Mouse (Mus musculus): ENCODE measurements around the gene Itga2. TPM values are rescaled to one million over a fixed set of nuclear protein-coding genes. Genes with fewer than 3 reads are reported as not detected.

Itga2 gene
- 1.9 TPM for polyA plus RNA-seq (2014; fragmentation: Illumina TruSeq; extraction: RNeasy Lipid Tissue Mini Kit (QIAGEN cat#74804); ENCODE audit: low read depth, low replicate concordance)

DNA sequence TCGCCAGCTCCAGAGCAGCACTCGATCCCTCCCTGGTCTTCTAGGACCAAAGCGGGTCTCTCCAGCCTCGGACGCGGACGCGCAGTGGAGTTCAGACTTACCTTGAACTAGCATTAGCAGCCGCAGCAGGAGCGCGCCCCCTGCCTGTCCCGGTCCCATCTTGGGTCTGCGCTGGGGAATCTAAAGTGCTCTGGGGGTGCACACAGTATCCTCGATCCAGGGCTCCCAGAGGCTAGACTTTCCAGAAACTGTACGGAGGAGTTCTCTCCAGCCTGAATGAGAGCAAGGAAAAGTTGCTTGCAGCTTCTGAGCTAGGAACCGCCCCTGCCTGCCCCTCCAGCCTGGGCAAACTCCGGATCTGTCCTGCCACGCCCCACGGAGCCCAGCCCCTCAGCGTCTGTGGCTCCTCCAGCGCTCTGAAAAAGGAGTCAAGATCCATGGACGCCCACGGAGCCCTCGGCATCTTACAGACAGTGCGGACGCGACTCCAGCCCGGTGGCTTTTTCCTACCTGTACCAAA, at the start of gene Itga2:
Itga2 (minus strand) TSS at position 326 of the 520 bp plus-strand sequence.

GRCm38 (mm10) chr13:114817751-114818360, 114.0 kb downstream of the Itga2 start, which contains the start of gene Mocs2:
Gene Mocs2 (plus strand): TSS chr13:114818236.

Other genes with a start within 250 kb of the Itga2 start
- gene Mocs2, start 113.9 kb downstream of the Itga2 start, polyA plus RNA-seq (2014; fragmentation: Illumina TruSeq; extraction: RNeasy Lipid Tissue Mini Kit (QIAGEN cat#74804); ENCODE audit: low read depth, low replicate concordance) = 20.6 TPM
- gene Pelo, start 158.1 kb upstream of the Itga2 start, polyA plus RNA-seq (2014; fragmentation: Illumina TruSeq; extraction: RNeasy Lipid Tissue Mini Kit (QIAGEN cat#74804); ENCODE audit: low read depth, low replicate concordance) = 0.35 TPM
- gene Gm49395, start 169.8 kb upstream of the Itga2 start, polyA plus RNA-seq (2014; fragmentation: Illumina TruSeq; extraction: RNeasy Lipid Tissue Mini Kit (QIAGEN cat#74804); ENCODE audit: low read depth, low replicate concordance) = 2.3 TPM
- 25.5 TPM for gene Itga1, start 169.9 kb upstream of the Itga2 start, polyA plus RNA-seq (2014; fragmentation: Illumina TruSeq; extraction: RNeasy Lipid Tissue Mini Kit (QIAGEN cat#74804); ENCODE audit: low read depth, low replicate concordance)